Mouse (Mus musculus) lung, adult 2 months (tissue): ENCODE results near the gene A630001G21Rik.

Experiments used
- CTCF ChIP-seq: fragments of 200-500 bp; IDR thresholded peaks from 2 replicates; pipeline ENCODE4 v1.5.1; 2011; ENCODE audit warnings: mild to moderate bottlenecking, low read length, control low read depth; ENCODE audit not compliant: insufficient read depth
- POLR2A ChIP-seq: fragments of 200-500 bp; IDR thresholded peaks from 2 replicates; pipeline ENCODE4 v1.6.1; 2011; ENCODE audit warnings: low read depth, mild to moderate bottlenecking, control low read depth, low read length, borderline replicate concordance; ENCODE audit errors: extremely low read depth

- TF ChIP-seq POLR2A (no peak), CTCF (no peak)
Observed at GRCm38 (mm10) chr1:85746511-85746910, 31.9 kb downstream of the A630001G21Rik start.
